Mouse (Mus musculus): ENCODE measurements at regions not wholly inside any gene's neighbourhood (a gene's known extent, or its start where the extent isn't known, plus 50 kb on each side); places are given as distances from the start of the nearest gene placed in this dataset.

GRCm38 (mm10) chr10:37241821-37242263, 103.1 kb upstream of the Marcks start:
- Histone ChIP-seq H3K4me3 (replicated peaks in 1 of 3; ENCODE audit: low read depth in 2 of 3, low read length in 2 of 3, poor library complexity in 1 of 3) (no peak overlapping the region), H3K79me2 (replicated peaks; ENCODE audit: control insufficient read depth, extremely low read depth, insufficient read depth, poor library complexity, severe bottlenecking) (no peaks in the 10 kb centered on the region), H3K36me3 (replicated peaks in 1 of 2; ENCODE audit: control insufficient read depth in 1 of 2, insufficient read depth in 1 of 2, low read length in 1 of 2) (no peaks in the 10 kb centered on the region), H3K27me3 (replicated peaks) (no peaks in the 10 kb centered on the region), H3K4me1 (ENCODE audit: control insufficient read depth in 1 of 2, insufficient read depth in 2 of 2) (peaks cover 0 to 19% of the 10 kb centered on the region in 2 experiments; a peak in 2 of 4 replicates), H3K4me2 (ENCODE audit: insufficient read depth, low read depth, poor library complexity, severe bottlenecking) (no peak overlapping the region), H3K9me3 (replicated peaks; ENCODE audit: low read length) (no peaks in the 10 kb centered on the region), H3K27ac (ENCODE audit: insufficient read depth, low read depth) (no peak overlapping the region), H3K9ac (ENCODE audit: insufficient read depth, low read depth) (no peak overlapping the region)
- no peak for DNase-seq (ENCODE audit: extremely low read depth)
- dilution Hi-C loops (cut with MboI; ENCODE audit: extremely low pct_ligation_motif_present, extremely low pct_unique_long_range_greater_than_20kb, low sequenced_read_pairs) (no loop called here), in situ Hi-C loops (cut with MboI; ENCODE audit: low pct_ligation_motif_present, low pct_unique_long_range_greater_than_20kb, low sequenced_read_pairs) (no loop called here)
- no peak for TF ChIP-seq TCF12 (IDR thresholded peaks at IDR 0.05; ENCODE audit: low read depth, low read length)
- TF ChIP-seq NRF1 (IDR thresholded peaks at IDR 0.05; ENCODE audit: low read depth, low read length) = no peak
- TF ChIP-seq JUN (IDR thresholded peaks at IDR 0.05; ENCODE audit: insufficient read depth, low read depth, low read length) = no peak
- no peak for TF ChIP-seq MEF2A (IDR thresholded peaks at IDR 0.05; ENCODE audit: borderline replicate concordance, low read depth, low read length)
- no peak for TF ChIP-seq MXI1 (IDR thresholded peaks at IDR 0.05; ENCODE audit: low read depth, low read length)
- no peak for TF ChIP-seq RCOR1 (conservative IDR thresholded peaks at IDR 0.05; ENCODE audit: low read depth, low read length)
- TF ChIP-seq BHLHE40 (IDR thresholded peaks at IDR 0.05; ENCODE audit: low read depth, low read length) = no peak
- TF ChIP-seq SIN3A (IDR thresholded peaks at IDR 0.05; ENCODE audit: low read length) = no peak
- no peak for TF ChIP-seq ZKSCAN1 (IDR thresholded peaks at IDR 0.05; ENCODE audit: borderline replicate concordance, low read depth, low read length)
- TF ChIP-seq HCFC1 (IDR thresholded peaks at IDR 0.05; ENCODE audit: low read depth, low read length) = no peak
- TF ChIP-seq MAZ (IDR thresholded peaks at IDR 0.05; ENCODE audit: low read depth, low read length) = no peak
- no peak for TF ChIP-seq TBP (conservative IDR thresholded peaks at IDR 0.05; ENCODE audit: low read depth, low read length)
- TF ChIP-seq USF1 (IDR thresholded peaks at IDR 0.05; ENCODE audit: low read depth, low read length) = no peak

GRCm38 (mm10) chr10:37240634-37241033, 101.9 kb upstream of the Marcks start:
- Histone ChIP-seq H3K27ac (ENCODE audit: insufficient read depth, low read depth) (no peak overlapping the region), H3K4me2 (ENCODE audit: insufficient read depth, low read depth, poor library complexity, severe bottlenecking) (no peak overlapping the region), H3K36me3 (replicated peaks in 1 of 2; ENCODE audit: control insufficient read depth in 1 of 2, insufficient read depth in 1 of 2, low read length in 1 of 2) (no peaks in the 10 kb centered on the region), H3K27me3 (replicated peaks) (no peaks in the 10 kb centered on the region), H3K79me2 (replicated peaks; ENCODE audit: control insufficient read depth, extremely low read depth, insufficient read depth, poor library complexity, severe bottlenecking) (no peaks in the 10 kb centered on the region), H3K4me1 (ENCODE audit: control insufficient read depth in 1 of 2, insufficient read depth in 2 of 2) (peaks cover 0 to 31% of the 10 kb centered on the region in 2 experiments; a peak in 3 of 4 replicates), H3K9ac (ENCODE audit: insufficient read depth, low read depth) (no peak overlapping the region), H3K4me3 (replicated peaks in 1 of 3; ENCODE audit: low read depth in 2 of 3, low read length in 2 of 3, poor library complexity in 1 of 3) (no peak overlapping the region), H3K9me3 (replicated peaks; ENCODE audit: low read length) (no peaks in the 10 kb centered on the region)
- TF ChIP-seq HCFC1 (IDR thresholded peaks at IDR 0.05; ENCODE audit: low read depth, low read length) = no peak
- no peak for TF ChIP-seq BHLHE40 (IDR thresholded peaks at IDR 0.05; ENCODE audit: low read depth, low read length)
- no peak for TF ChIP-seq NELFE (IDR thresholded peaks at IDR 0.05; ENCODE audit: low read depth, low read length)
- dilution Hi-C loops (cut with MboI; ENCODE audit: extremely low pct_ligation_motif_present, extremely low pct_unique_long_range_greater_than_20kb, low sequenced_read_pairs) = no loop called here
- in situ Hi-C loops (cut with MboI; ENCODE audit: low pct_ligation_motif_present, low pct_unique_long_range_greater_than_20kb, low sequenced_read_pairs) = no loop called here
- no peak for DNase-seq (ENCODE audit: extremely low read depth)

Measured in CH12.LX (cell line).